Mouse (Mus musculus): ENCODE measurements at regions not wholly inside any gene's neighbourhood (a gene's known extent, or its start where the extent isn't known, plus 50 kb on each side); places are given as distances from the start of the nearest gene placed in this dataset.
"Not testable (repeated sequence)": the region's sequence is repeated elsewhere in the genome, so short reads cannot be mapped to it uniquely, and the experiment has no call there.

GRCm38 (mm10) chr7:82047456-82047855 is 55.4 kb upstream of the Bnc1 start:
- intact Hi-C loops (cut with DNase I): no loop called here
- no peak for DNase-seq

- DNase-seq: no peak
- intact Hi-C loops (cut with DNase I): no loop called here
These were observed 61.3 kb upstream of the Bnc1 start for GRCm38 (mm10) chr7:82053411-82053810.

- intact Hi-C loops (cut with DNase I): no loop called here
- DNase-seq: peak; percentile 23
These were observed 64.6 kb upstream of the Bnc1 start for GRCm38 (mm10) chr7:82056551-82057230.

GRCm38 (mm10) chr7:82063407-82063806 is 71.3 kb upstream of the Bnc1 start:
- DNase-seq: peak; percentile 70
- intact Hi-C loops (cut with DNase I): no loop called here

- DNase-seq: no peak
These were observed 77.7 kb upstream of the Bnc1 start for GRCm38 (mm10) chr7:82069629-82070450.

GRCm38 (mm10) chr7:82070946-82071727 is 79.0 kb upstream of the Bnc1 start:
- intact Hi-C loops (cut with DNase I): no loop called here
- no peak for DNase-seq

More at GRCm38 (mm10) chr7:82069629-82070450, 77.7 kb upstream of the Bnc1 start:
- intact Hi-C loops (cut with DNase I): no loop called here

- no peak for DNase-seq
- intact Hi-C loops (cut with DNase I): no loop called here
These were observed 83.3 kb upstream of the Bnc1 start for GRCm38 (mm10) chr7:82075359-82075758.

GRCm38 (mm10) chr7:82081851-82082250 is 89.8 kb upstream of the Bnc1 start:
- no peak for DNase-seq
- intact Hi-C loops (cut with DNase I): no loop called here

- DNase-seq: peak; percentile 46
- intact Hi-C loops (cut with DNase I): no loop called here
These were observed 90.8 kb upstream of the Sh3gl3 start for GRCm38 (mm10) chr7:82082883-82083282.

GRCm38 (mm10) chr7:82084473-82084872 is 89.2 kb upstream of the Sh3gl3 start:
- intact Hi-C loops (cut with DNase I): no loop called here
- peak; percentile 42 for DNase-seq

- intact Hi-C loops (cut with DNase I): no loop called here
These were observed 88.4 kb upstream of the Sh3gl3 start for GRCm38 (mm10) chr7:82085205-82085604.

GRCm38 (mm10) chr7:82098136-82098535 is 75.5 kb upstream of the Sh3gl3 start:
- intact Hi-C loops (cut with DNase I): no loop called here
- no peak for DNase-seq

More at GRCm38 (mm10) chr7:82085205-82085604, 88.4 kb upstream of the Sh3gl3 start:
- DNase-seq: no peak

- intact Hi-C loops (cut with DNase I): no loop called here
- no peak for DNase-seq
These were observed 72.3 kb upstream of the Sh3gl3 start for GRCm38 (mm10) chr7:82101314-82101713.

GRCm38 (mm10) chr7:82105631-82106030 is 68.0 kb upstream of the Sh3gl3 start:
- intact Hi-C loops (cut with DNase I): no loop called here
- no peak for DNase-seq

- DNase-seq; intact Hi-C loops (cut with DNase I): not testable (repeated sequence)
These were observed 64.5 kb upstream of the Sh3gl3 start for GRCm38 (mm10) chr7:82109141-82109540.

- intact Hi-C loops (cut with DNase I): no loop called here
- no peak for DNase-seq
These were observed 64.1 kb upstream of the Sh3gl3 start for GRCm38 (mm10) chr7:82109550-82109949.

GRCm38 (mm10) chr7:82109977-82110376 is 63.7 kb upstream of the Sh3gl3 start:
- DNase-seq: no peak
- intact Hi-C loops (cut with DNase I): no loop called here

- intact Hi-C loops (cut with DNase I): no loop called here
- DNase-seq: no peak
These were observed 61.6 kb upstream of the Sh3gl3 start for GRCm38 (mm10) chr7:82112046-82112445.

GRCm38 (mm10) chr7:82115646-82116045 is 58.0 kb upstream of the Sh3gl3 start:
- peak; percentile 35 for DNase-seq
- intact Hi-C loops (cut with DNase I): no loop called here

GRCm38 (mm10) chr7:82119266-82119665 is 54.4 kb upstream of the Sh3gl3 start:
- intact Hi-C loops (cut with DNase I): loop anchor here (1.0 kb wide), 1 partner anchor 160 kb away; no protein-coding TSS in a partner anchor
- DNase-seq: peak; percentile 89

- no peak for DNase-seq
- intact Hi-C loops (cut with DNase I): loop anchor here (1.0 to 2.0 kb wide), 3 partner anchors 143 to 161 kb away; no protein-coding TSS in a partner anchor
These were observed 53.8 kb upstream of the Sh3gl3 start for GRCm38 (mm10) chr7:82119866-82120265.
